Mouse (Mus musculus): ENCODE measurements around the gene Mcu. TPM values are rescaled to one million over a fixed set of nuclear protein-coding genes. Genes with fewer than 3 reads are reported as not detected.

Gene Mcu
- polyA plus RNA-seq (2015; fragmentation: Nextera tagmentation; extraction: Ambion mirVana): 106 and 114 TPM in 2 replicates

GRCm38 (mm10) chr10:59616522-59616921 lies at the start of gene Mcu:
Mcu (minus strand) TSS chr10:59616692.

GRCm38 (mm10) chr10:59615981-59616520 lies 441 bp downstream of the Mcu start, which contains the start of gene Gm10322:
Gm10322 (plus strand) TSS chr10:59616063.

GRCm38 (mm10) chr10:59441735-59442134 lies 174.8 kb downstream of the Mcu start, which contains the start of gene Oit3:
Oit3 (minus strand) TSS chr10:59441778.

DNA sequence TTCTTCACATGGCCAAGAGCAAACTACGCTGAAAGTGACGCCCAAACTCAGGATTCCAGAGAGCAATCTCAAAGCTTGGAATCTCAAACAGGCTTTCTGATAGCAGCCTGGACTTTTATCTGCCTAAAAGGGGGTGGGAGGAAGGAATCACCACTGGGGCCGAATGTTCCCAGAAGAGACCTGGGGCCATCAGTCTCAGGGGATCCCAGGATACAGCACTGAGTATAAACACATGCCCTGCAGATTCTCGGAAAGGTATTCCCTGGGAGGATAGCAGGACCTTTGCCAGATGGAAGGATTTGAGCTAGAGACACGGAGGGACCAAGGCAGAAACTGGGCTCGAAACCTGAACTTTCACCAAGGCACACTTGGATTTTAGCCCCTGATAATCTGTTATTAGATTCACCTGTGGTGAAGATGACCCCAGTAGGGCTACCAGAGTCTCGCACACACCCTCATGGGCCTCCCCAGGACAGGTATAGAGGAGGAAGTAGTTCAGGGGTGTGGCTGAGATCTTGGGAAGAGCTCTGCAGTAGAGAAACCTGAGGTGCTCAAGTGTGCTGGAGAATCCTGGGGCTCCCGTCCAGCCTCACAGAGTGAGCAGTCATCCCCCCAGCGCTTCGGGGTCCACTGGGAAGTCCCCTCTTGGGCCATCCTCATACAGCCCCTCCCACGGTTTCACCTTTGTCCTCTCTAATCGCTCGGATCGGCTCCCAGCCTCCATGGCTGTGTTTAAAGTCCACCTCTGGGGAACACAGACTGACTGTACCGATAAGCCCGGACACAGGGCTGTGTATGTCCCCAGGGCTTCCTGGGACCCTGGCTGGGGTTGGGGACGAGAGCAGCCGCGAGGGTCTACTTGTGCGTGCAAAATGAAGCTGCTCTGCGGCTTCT lies 213.3 kb downstream of the Mcu start, which contains the start of gene Pla2g12b:
Gene Pla2g12b, plus strand, starts transcription at position 762 of the 894 bp plus-strand sequence.

Other genes with a start within 250 kb of the Mcu start
- gene Gm10273, start 221.1 kb downstream of the Mcu start, polyA plus RNA-seq (2015; fragmentation: Nextera tagmentation; extraction: Ambion mirVana): 5.3 and 7.6 TPM in 2 replicates
- gene Pla2g12b, start 213.0 kb downstream of the Mcu start, polyA plus RNA-seq (2015; fragmentation: Nextera tagmentation; extraction: Ambion mirVana): not detected in 2 replicates
- gene Oit3, start 174.9 kb downstream of the Mcu start, polyA plus RNA-seq (2015; fragmentation: Nextera tagmentation; extraction: Ambion mirVana): 0.40 and 0.76 TPM in 2 replicates
- gene Gm10322, start 629 bp downstream of the Mcu start, polyA plus RNA-seq (2015; fragmentation: Nextera tagmentation; extraction: Ambion mirVana): not detected in 2 replicates
- 122 and 125 TPM in 2 replicates for gene Micu1, start 85.8 kb upstream of the Mcu start, polyA plus RNA-seq (2015; fragmentation: Nextera tagmentation; extraction: Ambion mirVana)

Data from skeletal muscle tissue, postnatal 0 days (tissue).